Mouse (Mus musculus): ENCODE results near the gene Gm45717.

DNA sequence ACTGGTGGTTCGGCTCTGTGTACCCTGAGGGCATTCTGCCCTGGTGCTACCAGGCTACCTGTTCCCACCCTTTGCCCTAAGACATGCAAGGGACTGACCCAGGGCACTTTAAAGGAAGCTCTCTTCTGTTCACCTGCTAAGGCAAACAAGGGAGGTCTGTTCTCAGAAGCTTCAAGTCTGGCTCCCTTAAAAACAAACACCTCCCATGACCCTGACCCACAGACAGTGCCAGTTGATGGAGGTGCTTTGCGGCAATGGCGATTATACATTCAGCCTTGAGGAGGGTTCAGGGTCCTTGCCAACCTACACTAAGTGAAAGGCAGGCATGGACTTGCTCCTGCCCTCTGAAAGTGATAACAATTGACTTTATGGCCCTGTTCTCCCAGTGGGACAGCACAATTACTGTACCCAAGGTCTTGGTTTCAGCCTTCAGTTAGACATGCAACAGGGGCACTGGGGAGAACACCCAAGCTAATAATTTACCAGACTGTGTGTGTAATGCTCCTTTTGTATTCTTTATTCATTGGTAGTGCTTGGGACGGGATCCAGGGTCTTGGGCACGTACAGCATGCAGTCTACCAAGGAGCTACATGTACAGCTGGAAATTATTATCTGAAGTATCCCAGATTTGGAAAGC, 42.8 kb downstream of the Gm45717 start:
- TF ChIP-seq CTCF (IDR thresholded peaks at IDR 0.05; ENCODE audit: low read depth) (no peak), EP300 (IDR thresholded peaks at IDR 0.05; ENCODE audit: low read depth) (no peak)
